Mouse (Mus musculus): ENCODE results near the gene Col4a3bp.

GRCm38 (mm10) chr13:96594070-96594469 lies 51.7 kb downstream of the Col4a3bp start:
- TF ChIP-seq POLR2A (IDR thresholded peaks at IDR 0.05; ENCODE audit: borderline replicate concordance, low read depth, low read length) = no peak
- TF ChIP-seq CTCF (IDR thresholded peaks at IDR 0.05; ENCODE audit: low read depth, low read length) = no peak
